Mouse (Mus musculus): ENCODE data around the gene Eri2. TPM values are rescaled to one million over a fixed set of nuclear protein-coding genes. Genes with fewer than 3 reads are reported as not detected.

The Eri2 gene
- 24.7 TPM for polyA plus RNA-seq (2014; fragmentation: Illumina TruSeq; extraction: RNeasy Lipid Tissue Mini Kit (QIAGEN cat#74804); ENCODE audit: low read depth, low replicate concordance)

DNA sequence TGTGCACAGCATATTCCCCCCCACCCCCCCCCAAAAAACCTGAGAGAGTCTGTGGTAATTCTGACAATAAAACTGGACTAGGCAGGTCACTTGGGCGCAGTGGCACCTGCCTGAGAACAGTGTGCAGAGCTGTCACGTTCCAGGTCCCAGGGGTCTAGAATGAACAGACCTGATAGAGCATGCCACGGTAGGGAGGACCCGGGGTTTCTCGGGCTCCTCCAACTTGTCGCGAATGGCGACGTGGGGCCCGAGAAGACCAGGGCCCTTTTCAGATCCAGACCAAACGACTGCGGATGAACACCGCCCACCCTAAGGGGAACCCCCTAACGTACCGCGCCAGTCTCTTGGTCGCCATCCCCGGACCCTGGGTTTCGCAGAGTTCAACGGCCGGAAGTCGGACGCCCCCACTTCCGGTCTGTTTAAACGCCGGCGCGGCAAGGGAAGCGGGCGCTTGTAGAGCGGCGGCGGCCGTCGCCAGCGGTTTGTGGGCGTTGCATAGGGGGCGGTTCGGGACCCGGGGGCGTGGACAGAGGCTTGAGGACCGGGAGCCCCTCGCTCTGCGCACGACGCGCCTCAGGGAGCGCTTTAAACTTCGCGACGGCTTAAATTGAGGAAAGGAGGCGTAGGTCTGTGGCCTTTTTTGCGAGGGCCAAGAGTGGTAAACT lies at the start of gene Eri2, which contains the start of gene Rexo5:
Eri2 (minus strand) TSS at position 473 of the 665 bp plus-strand sequence.
Rexo5 (plus strand) TSS at position 421 of the 665 bp plus-strand sequence.

DNA sequence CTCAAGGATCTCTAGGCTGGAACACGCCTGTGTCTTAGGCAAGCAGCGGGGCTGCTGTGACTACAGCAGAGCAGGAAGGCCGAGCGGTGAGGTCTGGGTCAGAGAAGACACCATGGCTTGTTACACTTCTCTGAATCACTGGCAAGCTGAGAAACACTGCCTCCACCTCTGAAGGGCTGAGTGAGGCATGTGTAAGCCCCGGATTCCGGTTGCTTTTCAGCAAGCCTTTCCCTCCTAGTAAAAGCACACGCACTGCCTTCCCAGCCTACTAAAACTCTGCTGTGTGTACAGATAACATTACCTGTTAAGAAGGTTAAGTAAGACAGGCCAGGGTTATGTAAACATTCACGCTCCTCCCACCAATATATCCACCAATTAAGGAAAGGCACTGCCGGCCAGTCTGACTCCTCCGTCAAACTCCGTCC lies 33.3 kb downstream of the Eri2 start, which contains the start of gene Acsm3:
Acsm3 (plus strand) TSS at position 397 of the 425 bp plus-strand sequence.

DNA sequence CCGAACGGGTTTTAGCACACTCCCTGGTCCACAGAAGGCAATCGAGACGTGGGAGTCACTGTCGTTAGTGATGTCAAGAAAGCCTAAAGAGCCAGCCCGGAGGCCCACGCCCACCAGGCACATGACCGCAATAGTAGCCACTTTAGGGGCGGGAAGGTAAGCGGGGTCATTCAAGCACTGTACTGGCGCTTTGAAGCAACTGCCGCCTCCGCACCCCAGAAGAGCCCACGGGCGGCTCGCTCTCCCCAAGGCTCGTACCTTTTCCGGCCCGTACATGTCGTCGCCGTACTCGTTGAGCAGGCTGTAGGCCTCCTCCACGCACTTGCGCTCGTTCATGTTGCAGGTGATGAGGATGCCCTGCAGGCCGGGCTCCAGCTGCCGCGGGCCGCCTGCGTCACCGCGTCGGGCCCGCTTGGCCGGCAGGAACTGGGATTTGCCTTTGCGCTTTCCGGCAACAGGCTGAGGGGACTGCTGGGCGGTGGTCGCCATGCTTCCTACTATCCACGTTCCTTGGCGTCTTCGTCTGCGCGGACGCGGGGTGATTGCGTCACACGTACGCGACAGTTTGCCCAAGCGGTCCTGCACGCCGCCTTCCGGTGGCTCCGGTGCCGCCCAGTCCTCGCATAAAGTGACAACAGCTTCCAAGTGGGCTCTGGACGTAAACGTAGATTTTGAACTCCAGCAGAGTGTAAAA lies 73.5 kb downstream of the Eri2 start, which contains the start of gene Thumpd1:
Thumpd1 (minus strand) TSS at position 546 of the 694 bp plus-strand sequence.

Other genes starting within 250 kb of the Eri2 start
- not detected for gene Acsm2, start 239.7 kb downstream of the Eri2 start, polyA plus RNA-seq (2014; fragmentation: Illumina TruSeq; extraction: RNeasy Lipid Tissue Mini Kit (QIAGEN cat#74804); ENCODE audit: low read depth, low replicate concordance)
- not detected for gene Acsm1, start 187.0 kb downstream of the Eri2 start, polyA plus RNA-seq (2014; fragmentation: Illumina TruSeq; extraction: RNeasy Lipid Tissue Mini Kit (QIAGEN cat#74804); ENCODE audit: low read depth, low replicate concordance)
- not detected for gene Acsm4, start 104.0 kb downstream of the Eri2 start, polyA plus RNA-seq (2014; fragmentation: Illumina TruSeq; extraction: RNeasy Lipid Tissue Mini Kit (QIAGEN cat#74804); ENCODE audit: low read depth, low replicate concordance)
- gene Thumpd1, start 73.3 kb downstream of the Eri2 start, polyA plus RNA-seq (2014; fragmentation: Illumina TruSeq; extraction: RNeasy Lipid Tissue Mini Kit (QIAGEN cat#74804); ENCODE audit: low read depth, low replicate concordance) = 66.9 TPM
- gene Acsm3, start 33.1 kb downstream of the Eri2 start, polyA plus RNA-seq (2014; fragmentation: Illumina TruSeq; extraction: RNeasy Lipid Tissue Mini Kit (QIAGEN cat#74804); ENCODE audit: low read depth, low replicate concordance) = 137 TPM
- gene Rexo5, start 52 bp downstream of the Eri2 start, polyA plus RNA-seq (2014; fragmentation: Illumina TruSeq; extraction: RNeasy Lipid Tissue Mini Kit (QIAGEN cat#74804); ENCODE audit: low read depth, low replicate concordance) = 14.9 TPM
- gene Lyrm1, start 101.8 kb upstream of the Eri2 start, polyA plus RNA-seq (2014; fragmentation: Illumina TruSeq; extraction: RNeasy Lipid Tissue Mini Kit (QIAGEN cat#74804); ENCODE audit: low read depth, low replicate concordance) = 15.5 TPM
- 24.4 TPM for gene Dcun1d3, start 102.2 kb upstream of the Eri2 start, polyA plus RNA-seq (2014; fragmentation: Illumina TruSeq; extraction: RNeasy Lipid Tissue Mini Kit (QIAGEN cat#74804); ENCODE audit: low read depth, low replicate concordance)

Measured in adrenal gland, adult 10 weeks (tissue).